Mouse (Mus musculus) spleen, adult 2 months (tissue): ENCODE data around the gene Olfr124.

Experiments
- CTCF ChIP-seq: fragments of 200-500 bp; IDR thresholded peaks from 2 replicates; pipeline ENCODE4 v1.5.1; 2011; ENCODE audit warnings: mild to moderate bottlenecking, inconsistent platforms; ENCODE audit not compliant: insufficient read depth, insufficient read length, insufficient replicate concordance; ENCODE audit errors: extremely low read depth
- POLR2A ChIP-seq: fragments of 200-500 bp; IDR thresholded peaks from 2 replicates; pipeline ENCODE4 v1.6.1; 2011; ENCODE audit warnings: low read depth, low read length, inconsistent platforms

- TF ChIP-seq POLR2A (no peak), CTCF (no peak)
Observed at GRCm38 (mm10) chr17:37768307-37768706, 31.4 kb upstream of the Olfr124 start, which contains the start of gene Olfr122.
